Mouse (Mus musculus): Measurements from ENCODE around the gene Trim7.
"Not testable (repeated sequence)": the region's sequence is repeated elsewhere in the genome, so short reads cannot be mapped to it uniquely, and the experiment has no call there.

Gene Trim7

DNA sequence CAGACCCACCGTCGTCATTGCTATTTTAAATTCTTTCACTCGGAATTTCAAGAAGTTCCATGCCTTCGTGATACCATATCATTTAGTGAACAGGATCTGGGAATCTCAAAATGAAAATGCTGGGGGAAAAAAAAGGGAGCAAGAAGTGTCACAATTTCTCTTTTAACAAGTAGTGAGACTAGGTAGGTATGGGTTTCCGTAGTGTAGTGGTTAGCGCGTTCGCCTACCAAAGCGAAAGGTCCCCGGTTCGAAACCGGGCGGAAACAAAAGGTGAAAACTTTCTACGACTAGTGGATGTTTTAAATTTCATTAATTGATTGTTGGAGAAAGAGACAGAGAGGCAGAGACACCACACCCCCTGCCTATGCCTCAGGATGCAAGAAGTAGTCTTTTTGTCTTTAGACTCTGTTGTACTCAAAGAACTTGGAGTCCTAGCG is 2.4 kb upstream of the Trim7 start:
- peak in 1 of 2 experiments; percentile 46 for DNase-seq (ENCODE audit: low spot score in 2 of 2)

DNA sequence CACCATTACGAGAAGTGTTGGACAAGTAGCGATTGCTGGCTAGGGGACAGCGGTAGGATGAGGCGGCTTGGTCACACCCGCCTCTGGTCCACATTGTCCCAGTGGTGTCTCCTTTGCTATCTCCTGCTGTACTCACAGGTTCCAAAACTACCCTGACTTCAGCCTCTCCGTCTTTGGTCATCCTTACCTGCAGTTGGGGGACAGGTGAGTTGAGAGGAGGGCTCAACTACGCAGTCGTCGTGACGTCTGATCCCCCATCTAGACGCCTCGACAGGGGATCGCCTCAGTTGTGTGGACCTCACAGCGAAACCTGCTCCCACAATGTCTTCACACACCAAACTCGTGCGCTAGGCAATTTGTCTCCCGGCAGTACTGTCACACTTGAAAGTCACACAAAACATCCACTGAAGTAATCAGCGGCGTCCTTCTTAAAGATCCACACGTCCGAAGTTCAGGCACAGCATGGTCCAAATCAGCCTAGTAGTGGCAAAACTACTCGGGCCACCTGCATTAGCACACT is 1.6 kb upstream of the Trim7 start:
- DNase-seq (ENCODE audit: low spot score in 2 of 2): no peak

DNA sequence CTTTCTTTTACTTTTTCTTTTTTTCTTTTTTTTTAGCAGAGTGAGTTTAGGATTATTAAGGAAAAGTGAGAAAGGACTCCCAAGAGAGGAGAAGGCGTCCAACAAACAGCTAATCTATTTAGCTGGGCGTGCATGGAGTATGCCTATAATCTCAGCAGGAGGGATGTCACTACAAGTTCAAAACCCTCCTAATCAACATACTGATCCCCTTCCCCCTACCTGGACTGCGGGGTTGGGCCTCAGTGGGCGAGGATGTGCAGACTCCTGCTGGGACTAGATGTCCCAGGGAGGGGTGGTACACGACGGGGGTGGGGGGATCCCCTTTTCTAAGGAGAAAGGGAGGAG is 784 bp downstream of the Trim7 start:
- no peak for DNase-seq (ENCODE audit: low spot score in 2 of 2)

DNA sequence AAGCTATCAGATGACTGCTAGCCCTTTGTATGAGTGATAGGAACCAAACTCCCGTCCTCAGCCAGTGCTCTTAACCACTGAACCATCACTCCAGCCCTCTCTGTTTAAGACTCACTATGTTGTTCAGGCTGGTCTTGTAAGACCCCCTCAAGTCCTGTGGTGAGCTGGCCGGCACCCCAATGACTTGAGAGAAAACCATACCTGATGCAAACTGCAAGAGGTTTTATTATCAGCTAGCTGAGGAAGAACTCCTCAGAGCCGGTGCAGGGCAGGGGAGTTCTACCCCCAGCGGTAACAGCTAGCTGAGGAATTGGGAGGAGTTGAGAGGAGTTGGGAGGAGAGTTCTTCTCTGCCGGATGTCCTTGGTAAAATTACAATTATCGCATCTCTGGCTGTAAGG is 2.0 kb downstream of the Trim7 start:
- DNase-seq (ENCODE audit: low spot score in 2 of 2): no peak

DNA sequence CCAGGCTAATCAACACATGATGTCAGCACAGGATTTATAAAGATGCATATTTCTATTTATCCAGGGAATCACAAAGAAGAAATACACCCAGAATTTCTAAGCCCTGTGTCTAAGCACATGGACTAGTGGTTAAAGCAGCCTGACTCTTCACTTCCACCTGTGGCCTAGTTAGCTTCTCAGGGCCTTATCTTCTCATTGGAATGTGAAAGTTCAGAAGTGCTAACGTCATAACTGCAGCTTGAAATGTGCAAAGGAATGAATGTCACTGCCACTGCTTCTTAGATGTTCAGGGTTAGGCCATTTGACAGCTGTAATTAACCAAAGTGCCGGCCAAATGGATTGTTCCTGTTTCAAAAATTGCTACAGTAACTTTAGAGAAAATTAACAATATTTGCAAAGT is 4.3 kb downstream of the Trim7 start:
- no peak for DNase-seq (ENCODE audit: low spot score in 2 of 2)

GRCm38 (mm10) chr11:48831273-48831672 is 5.3 kb downstream of the Trim7 start:
- no peak for DNase-seq (ENCODE audit: low spot score in 2 of 2)

GRCm38 (mm10) chr11:48833078-48833730 is 7.3 kb downstream of the Trim7 start:
- DNase-seq (ENCODE audit: low spot score in 2 of 2): no peak

- peak; percentile 87 to 90 for DNase-seq (ENCODE audit: low spot score in 2 of 2)
Measured at GRCm38 (mm10) chr11:48833731-48834639, 8.0 kb downstream of the Trim7 start.

DNA sequence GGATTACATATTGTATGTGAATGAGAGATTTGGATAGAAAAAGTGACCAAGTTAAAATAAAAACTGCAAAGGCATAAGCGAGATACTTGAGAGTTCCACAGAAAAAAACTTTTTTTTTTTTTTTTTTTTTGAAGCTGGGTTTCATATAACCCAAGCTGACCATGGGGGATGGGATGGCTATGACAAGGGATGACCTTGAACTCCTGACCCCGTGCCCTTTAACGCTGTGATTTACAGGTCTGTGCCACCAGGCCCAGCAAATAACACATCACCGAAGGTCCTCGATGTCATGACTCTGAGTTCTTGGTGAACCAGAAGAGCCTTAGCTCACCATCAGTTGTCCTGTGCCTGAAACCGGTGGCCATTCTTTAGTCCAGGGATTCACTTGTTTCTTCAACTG is 10.0 kb downstream of the Trim7 start:
- no peak for DNase-seq (ENCODE audit: low spot score in 2 of 2)

GRCm38 (mm10) chr11:48836990-48837309 is 11.0 kb downstream of the Trim7 start:
- DNase-seq (ENCODE audit: low spot score in 2 of 2): no peak

DNA sequence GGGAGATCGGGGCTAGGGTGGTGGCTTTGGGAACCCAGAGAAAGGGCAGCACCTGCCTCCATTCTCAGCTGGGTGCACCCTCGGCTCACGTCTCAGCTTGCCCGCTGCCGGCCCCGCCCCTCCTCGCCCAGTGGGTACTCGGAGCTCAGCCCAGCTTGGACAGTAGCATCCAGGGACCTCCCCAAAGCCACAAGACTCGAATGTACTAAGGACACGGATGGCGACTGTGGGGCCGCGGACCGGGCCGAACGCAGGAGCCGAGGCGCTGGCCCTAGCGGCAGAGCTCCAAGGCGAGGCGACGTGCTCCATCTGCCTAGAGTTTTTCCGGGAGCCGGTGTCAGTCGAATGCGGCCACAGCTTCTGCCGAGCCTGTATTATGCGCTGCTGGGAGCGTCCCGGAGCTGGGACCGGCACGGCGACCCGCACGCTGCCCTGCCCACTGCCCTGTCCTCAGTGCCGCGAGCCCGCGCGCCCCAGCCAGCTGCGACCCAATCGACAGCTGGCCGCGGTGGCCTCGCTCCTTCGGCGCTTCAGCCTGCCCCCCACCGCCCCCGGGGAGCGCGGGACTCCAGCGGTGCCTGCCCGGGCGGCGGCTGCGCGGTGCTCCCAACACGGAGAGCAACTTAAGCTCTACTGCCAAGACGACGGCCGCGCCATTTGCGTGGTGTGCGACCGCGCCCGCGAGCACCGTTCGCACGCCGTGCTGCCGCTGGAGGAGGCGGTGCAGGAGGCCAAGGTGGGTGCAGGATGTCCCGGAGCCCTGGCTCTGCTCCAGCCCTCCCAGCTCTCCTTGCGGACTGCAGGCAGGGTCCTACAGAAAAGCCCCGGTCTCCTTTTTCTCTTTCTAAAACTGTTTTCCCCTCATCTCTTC is 11.6 kb downstream of the Trim7 start:
- DNase-seq (ENCODE audit: low spot score in 2 of 2): peak; percentile 74 to 81

DNA sequence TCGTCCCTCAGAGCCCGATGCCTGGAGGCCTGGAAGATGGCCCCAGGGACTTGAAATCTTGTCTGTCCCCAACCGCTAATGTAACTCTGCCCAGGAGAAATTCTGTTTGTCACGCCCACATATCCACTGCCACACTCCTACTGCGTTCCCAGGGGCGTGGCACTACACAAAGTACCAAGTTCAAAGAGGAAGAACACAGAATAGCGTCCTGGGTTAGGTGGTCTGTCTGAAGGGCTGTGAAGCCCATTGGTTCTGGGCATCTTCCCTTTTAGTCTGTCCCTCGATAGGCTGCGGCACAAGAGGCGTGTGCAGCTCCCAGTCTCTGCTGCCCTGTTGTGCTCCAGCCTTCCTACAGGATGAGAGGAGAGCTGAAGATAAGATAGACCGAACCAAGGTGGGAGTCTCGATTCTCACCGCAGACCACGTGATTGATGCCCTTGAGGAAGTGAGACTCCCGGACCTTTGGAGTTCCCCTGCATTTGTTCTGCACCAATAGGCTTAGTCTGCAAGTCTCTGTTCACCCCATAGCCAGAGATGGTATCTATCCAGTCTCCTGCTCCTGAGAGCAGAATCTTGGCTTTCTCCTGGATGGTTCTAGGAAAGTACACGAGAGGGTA is 12.3 kb downstream of the Trim7 start:
- no peak for DNase-seq (ENCODE audit: low spot score in 2 of 2)

- DNase-seq (ENCODE audit: low spot score in 2 of 2): no peak
Measured at GRCm38 (mm10) chr11:48838879-48839680, 13.1 kb downstream of the Trim7 start.

GRCm38 (mm10) chr11:48840805-48841204 is 14.9 kb downstream of the Trim7 start:
- no peak for DNase-seq (ENCODE audit: low spot score in 2 of 2)

DNA sequence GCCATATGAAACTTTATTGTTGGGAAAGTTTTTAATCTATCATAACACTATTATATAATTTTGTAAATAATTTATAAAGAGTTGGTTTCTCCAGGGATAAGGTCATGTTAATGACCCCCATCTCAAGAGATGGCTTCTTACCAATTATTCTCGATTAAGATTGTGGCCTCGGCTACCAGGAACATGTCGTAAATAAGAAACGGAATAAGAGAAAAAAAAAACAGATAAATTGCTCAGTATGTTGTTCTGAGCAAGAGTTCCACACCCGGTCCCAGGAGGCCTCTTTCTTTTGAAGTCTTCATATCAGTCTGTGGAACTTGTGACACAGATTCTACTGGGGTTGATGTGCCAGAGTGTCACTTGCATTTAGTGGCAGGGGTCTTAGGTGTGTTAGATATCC is 15.3 kb downstream of the Trim7 start:
- DNase-seq (ENCODE audit: low spot score in 2 of 2): no peak

DNA sequence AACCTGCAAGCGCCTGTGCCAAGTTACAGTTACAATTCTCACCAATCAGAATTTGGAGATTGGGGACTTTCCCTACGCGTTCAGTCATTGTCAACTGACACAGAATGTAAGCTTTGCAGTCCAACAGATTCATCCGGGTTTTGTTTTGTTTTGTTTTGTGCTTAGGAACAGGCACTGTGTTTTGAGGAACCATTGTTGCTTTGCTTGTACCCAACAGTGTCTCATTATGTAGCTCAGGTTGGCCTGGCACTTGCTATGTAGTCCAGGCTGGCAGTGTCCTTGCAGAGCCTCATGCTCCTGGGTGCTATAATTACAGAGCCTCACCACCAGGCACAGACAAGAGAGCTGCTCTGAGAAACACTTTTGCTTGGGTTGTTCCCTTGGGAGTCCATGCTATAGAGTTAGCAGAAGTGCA is 16.4 kb downstream of the Trim7 start:
- no peak for DNase-seq (ENCODE audit: low spot score in 2 of 2)

- no peak for DNase-seq (ENCODE audit: low spot score in 2 of 2)
Measured at GRCm38 (mm10) chr11:48843202-48843601, 17.3 kb downstream of the Trim7 start.

GRCm38 (mm10) chr11:48844309-48844708 is 18.4 kb downstream of the Trim7 start:
- no peak for DNase-seq (ENCODE audit: low spot score in 2 of 2)

GRCm38 (mm10) chr11:48845244-48845815 is 19.4 kb downstream of the Trim7 start:
- no peak for DNase-seq (ENCODE audit: low spot score in 2 of 2)

GRCm38 (mm10) chr11:48846362-48846761 is 20.4 kb downstream of the Trim7 start:
- not testable (repeated sequence) for DNase-seq (ENCODE audit: low spot score in 2 of 2)

All from urinary bladder, postnatal 36 days (tissue).